Mouse (Mus musculus): ENCODE data around the gene Kcnk2. TPM values are rescaled to one million over a fixed set of nuclear protein-coding genes. Genes with fewer than 3 reads are reported as not detected.

Gene Kcnk2
- polyA plus RNA-seq, 1 experiment from 2014 or later = 3.7 TPM

GRCm38 (mm10) chr1:189409906-189410305, 7.8 kb upstream of the Kcnk2 start:
- Histone ChIP-seq H3K36me3 (ENCODE audit: control insufficient read depth, insufficient read depth, low read length) (no peaks in the 10 kb centered on the region), H3K27me3 (ENCODE audit: control insufficient read depth, insufficient read depth, low read length) (no peaks in the 10 kb centered on the region), H3K9me3 (ENCODE audit: control insufficient read depth, low read length) (no peaks in the 10 kb centered on the region), H3K4me1 (ENCODE audit: control insufficient read depth, insufficient read depth, low read length) (no peaks in the 10 kb centered on the region), H3K27ac (ENCODE audit: low read depth, low read length) (no peak overlapping the region), H3K9ac (ENCODE audit: low read length) (no peak overlapping the region), H3K4me2 (ENCODE audit: low read depth) (no peak overlapping the region), H3K4me3 (ENCODE audit: low read depth, low read length) (no peak overlapping the region)
- ATAC-seq (ENCODE audit: insufficient read depth, low FRiP score, low TSS enrichment) = no peak
- WGBS = 88% methylated on average over 6 of the region's 6 CpGs
- no peak for DNase-seq (ENCODE audit: low spot score)

DNA sequence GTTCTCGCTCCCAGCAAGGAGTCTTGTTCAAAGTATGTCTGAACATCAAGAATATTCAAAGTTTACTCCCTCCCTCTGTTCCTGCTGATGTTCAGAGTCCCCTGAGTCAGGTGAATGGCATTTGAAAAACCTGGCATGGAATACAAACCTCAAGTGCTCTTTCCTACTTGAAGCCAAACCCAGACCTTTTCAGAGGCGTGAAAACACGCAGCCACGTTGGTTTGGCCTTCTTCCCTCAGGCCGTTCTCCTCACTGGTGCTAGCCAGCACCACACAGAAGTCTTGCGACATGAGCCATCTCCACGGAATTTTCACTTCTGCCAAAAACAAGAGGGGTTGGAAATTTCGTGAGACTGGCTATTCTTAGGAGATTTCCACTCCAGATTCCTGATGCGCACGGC, 3.1 kb upstream of the Kcnk2 start:
- 81% methylated on average over 10 of the region's 10 CpGs for WGBS
- no peaks in the 10 kb centered on the region for H3K4me1 ChIP-seq (ENCODE audit: control insufficient read depth, insufficient read depth, low read length)
- H3K27me3 ChIP-seq (ENCODE audit: control insufficient read depth, insufficient read depth, low read length) = no peaks in the 10 kb centered on the region
- no peaks in the 10 kb centered on the region for H3K9me3 ChIP-seq (ENCODE audit: control insufficient read depth, low read length)
- DNase-seq (ENCODE audit: low spot score) (no peak), ATAC-seq (ENCODE audit: insufficient read depth, low FRiP score, low TSS enrichment) (no peak)
- no peak overlapping the region for H3K4me2 ChIP-seq (ENCODE audit: low read depth)
- no peak overlapping the region for H3K9ac ChIP-seq (ENCODE audit: low read length)
- no peak overlapping the region for H3K27ac ChIP-seq (ENCODE audit: low read depth, low read length)
- no peak overlapping the region for H3K4me3 ChIP-seq (ENCODE audit: low read depth, low read length)
- no peaks in the 10 kb centered on the region for H3K36me3 ChIP-seq (ENCODE audit: control insufficient read depth, insufficient read depth, low read length)

DNA sequence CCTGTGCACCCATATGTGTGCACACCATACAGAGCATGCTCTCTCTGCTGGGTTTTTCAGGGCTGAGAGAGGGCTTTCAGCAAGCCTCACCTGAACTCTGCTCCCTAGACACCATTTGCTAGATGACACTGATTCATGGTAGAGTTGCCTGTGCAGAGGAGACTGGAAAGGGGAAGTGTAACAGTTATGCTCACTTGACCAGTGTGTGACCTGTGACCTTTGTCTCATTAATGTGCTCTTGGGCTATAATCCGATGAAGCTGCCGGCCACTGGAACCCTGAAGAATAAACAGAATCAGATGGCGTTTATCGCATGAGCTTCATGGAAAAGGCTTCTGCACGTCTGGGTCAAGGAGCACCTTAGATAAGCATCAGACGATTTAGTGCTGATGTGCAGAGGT, 1.5 kb upstream of the Kcnk2 start:
- H3K4me1 ChIP-seq (ENCODE audit: control insufficient read depth, insufficient read depth, low read length) = no peaks in the 10 kb centered on the region
- no peaks in the 10 kb centered on the region for H3K9me3 ChIP-seq (ENCODE audit: control insufficient read depth, low read length)
- no peak overlapping the region for H3K4me2 ChIP-seq (ENCODE audit: low read depth)
- 52% methylated on average over 6 of the region's 6 CpGs for WGBS
- DNase-seq (ENCODE audit: low spot score) (no peak), ATAC-seq (ENCODE audit: insufficient read depth, low FRiP score, low TSS enrichment) (no peak)
- H3K9ac ChIP-seq (ENCODE audit: low read length) = no peak overlapping the region
- H3K36me3 ChIP-seq (ENCODE audit: control insufficient read depth, insufficient read depth, low read length) = no peaks in the 10 kb centered on the region
- no peak overlapping the region for H3K4me3 ChIP-seq (ENCODE audit: low read depth, low read length)
- H3K27me3 ChIP-seq (ENCODE audit: control insufficient read depth, insufficient read depth, low read length) = no peaks in the 10 kb centered on the region
- no peak overlapping the region for H3K27ac ChIP-seq (ENCODE audit: low read depth, low read length)

DNA sequence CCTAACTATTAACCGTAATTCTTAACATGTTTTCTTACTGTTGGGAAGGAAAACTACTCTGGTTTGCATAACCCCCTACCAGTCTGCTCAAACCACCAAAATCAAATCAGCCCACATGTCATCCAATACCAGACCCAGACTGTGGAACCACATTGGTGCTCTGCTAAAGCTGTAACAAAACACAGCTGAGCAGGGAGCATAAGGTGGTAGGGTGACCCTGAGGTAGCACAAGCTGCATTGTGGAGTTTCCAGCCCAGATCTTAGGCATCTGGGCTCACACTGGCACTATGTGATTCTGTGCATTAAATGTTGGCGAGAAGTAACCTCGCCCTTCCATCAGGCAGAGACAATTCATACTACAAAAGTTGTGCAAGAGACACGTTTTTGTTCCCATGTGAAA, 1.1 kb upstream of the Kcnk2 start:
- no peak overlapping the region for H3K4me2 ChIP-seq (ENCODE audit: low read depth)
- no peaks in the 10 kb centered on the region for H3K36me3 ChIP-seq (ENCODE audit: control insufficient read depth, insufficient read depth, low read length)
- no peak overlapping the region for H3K9ac ChIP-seq (ENCODE audit: low read length)
- no peak overlapping the region for H3K4me3 ChIP-seq (ENCODE audit: low read depth, low read length)
- no peak for ATAC-seq (ENCODE audit: insufficient read depth, low FRiP score, low TSS enrichment)
- no peak for DNase-seq (ENCODE audit: low spot score)
- H3K4me1 ChIP-seq (ENCODE audit: control insufficient read depth, insufficient read depth, low read length) = no peaks in the 10 kb centered on the region
- 65% methylated on average over 4 of the region's 4 CpGs for WGBS
- no peaks in the 10 kb centered on the region for H3K9me3 ChIP-seq (ENCODE audit: control insufficient read depth, low read length)
- no peaks in the 10 kb centered on the region for H3K27me3 ChIP-seq (ENCODE audit: control insufficient read depth, insufficient read depth, low read length)
- H3K27ac ChIP-seq (ENCODE audit: low read depth, low read length) = no peak overlapping the region

DNA sequence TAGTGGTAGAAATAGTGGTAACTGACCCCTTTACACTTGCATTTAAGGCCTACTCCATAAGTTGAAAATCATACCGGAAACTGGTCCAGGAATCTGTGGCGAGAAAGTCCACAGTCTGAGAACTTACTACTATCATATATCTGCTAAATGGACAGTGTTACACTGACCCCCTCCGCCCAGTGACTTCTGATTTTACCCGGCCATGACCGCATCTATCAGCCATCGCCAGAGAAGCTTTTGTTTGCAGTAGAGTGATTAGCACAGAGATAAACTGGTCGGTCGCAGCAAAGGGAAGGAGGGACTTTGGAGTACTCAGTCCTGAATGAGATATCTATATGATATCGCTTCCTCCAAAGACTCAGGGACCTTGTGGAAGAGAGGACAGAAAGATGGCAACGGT, 15.2 kb downstream of the Kcnk2 start:
- Histone ChIP-seq H3K9me3 (ENCODE audit: control insufficient read depth, low read length) (no peaks in the 10 kb centered on the region), H3K4me3 (ENCODE audit: low read depth, low read length) (no peak overlapping the region), H3K27ac (ENCODE audit: low read depth, low read length) (no peak overlapping the region), H3K4me1 (ENCODE audit: control insufficient read depth, insufficient read depth, low read length) (no peaks in the 10 kb centered on the region), H3K9ac (ENCODE audit: low read length) (no peak overlapping the region), H3K27me3 (ENCODE audit: control insufficient read depth, insufficient read depth, low read length) (no peaks in the 10 kb centered on the region), H3K36me3 (ENCODE audit: control insufficient read depth, insufficient read depth, low read length) (no peaks in the 10 kb centered on the region), H3K4me2 (ENCODE audit: low read depth) (no peak overlapping the region)
- WGBS = 91% methylated on average over 10 of the region's 10 CpGs
- ATAC-seq (ENCODE audit: insufficient read depth, low FRiP score, low TSS enrichment) (no peak), DNase-seq (ENCODE audit: low spot score) (no peak)

- H3K4me3 ChIP-seq (ENCODE audit: low read depth, low read length) = no peak overlapping the region
- no peak for ATAC-seq (ENCODE audit: insufficient read depth, low FRiP score, low TSS enrichment)
- H3K9ac ChIP-seq (ENCODE audit: low read length) = no peak overlapping the region
- H3K27me3 ChIP-seq (ENCODE audit: control insufficient read depth, insufficient read depth, low read length) = no peaks in the 10 kb centered on the region
- no peak overlapping the region for H3K27ac ChIP-seq (ENCODE audit: low read depth, low read length)
- no peaks in the 10 kb centered on the region for H3K36me3 ChIP-seq (ENCODE audit: control insufficient read depth, insufficient read depth, low read length)
- H3K4me1 ChIP-seq (ENCODE audit: control insufficient read depth, insufficient read depth, low read length) = no peaks in the 10 kb centered on the region
- WGBS = 90% methylated on average over 2 of the region's 2 CpGs
- DNase-seq (ENCODE audit: low spot score) = no peak
- no peak overlapping the region for H3K4me2 ChIP-seq (ENCODE audit: low read depth)
- no peaks in the 10 kb centered on the region for H3K9me3 ChIP-seq (ENCODE audit: control insufficient read depth, low read length)
Observed at GRCm38 (mm10) chr1:189386141-189386540, 15.9 kb downstream of the Kcnk2 start.

- 92% methylated on average over 4 of the region's 4 CpGs for WGBS
Observed at GRCm38 (mm10) chr1:189367722-189368121, 34.4 kb downstream of the Kcnk2 start.

GRCm38 (mm10) chr1:189364188-189364587, 37.9 kb downstream of the Kcnk2 start:
- H3K9me3 ChIP-seq (ENCODE audit: control insufficient read depth, low read length) = no peaks in the 10 kb centered on the region
- H3K27me3 ChIP-seq (ENCODE audit: control insufficient read depth, insufficient read depth, low read length) = no peaks in the 10 kb centered on the region
- H3K4me2 ChIP-seq (ENCODE audit: low read depth) = no peak overlapping the region
- H3K36me3 ChIP-seq (ENCODE audit: control insufficient read depth, insufficient read depth, low read length) = no peaks in the 10 kb centered on the region
- no peak overlapping the region for H3K9ac ChIP-seq (ENCODE audit: low read length)
- H3K4me1 ChIP-seq (ENCODE audit: control insufficient read depth, insufficient read depth, low read length) = no peaks in the 10 kb centered on the region
- DNase-seq (ENCODE audit: low spot score) = no peak
- 71% methylated on average over 5 of the region's 5 CpGs for WGBS
- no peak overlapping the region for H3K4me3 ChIP-seq (ENCODE audit: low read depth, low read length)
- no peak overlapping the region for H3K27ac ChIP-seq (ENCODE audit: low read depth, low read length)
- no peak for ATAC-seq (ENCODE audit: insufficient read depth, low FRiP score, low TSS enrichment)

More at GRCm38 (mm10) chr1:189367722-189368121, 34.4 kb downstream of the Kcnk2 start:
- Histone ChIP-seq H3K9ac (ENCODE audit: low read length) (no peak overlapping the region), H3K9me3 (ENCODE audit: control insufficient read depth, low read length) (no peaks in the 10 kb centered on the region), H3K27ac (ENCODE audit: low read depth, low read length) (no peak overlapping the region), H3K4me1 (ENCODE audit: control insufficient read depth, insufficient read depth, low read length) (no peaks in the 10 kb centered on the region), H3K4me2 (ENCODE audit: low read depth) (no peak overlapping the region), H3K36me3 (ENCODE audit: control insufficient read depth, insufficient read depth, low read length) (no peaks in the 10 kb centered on the region), H3K4me3 (ENCODE audit: low read depth, low read length) (no peak overlapping the region), H3K27me3 (ENCODE audit: control insufficient read depth, insufficient read depth, low read length) (no peaks in the 10 kb centered on the region)
- ATAC-seq (ENCODE audit: insufficient read depth, low FRiP score, low TSS enrichment) = no peak
- DNase-seq (ENCODE audit: low spot score) = no peak

GRCm38 (mm10) chr1:189362579-189362978, 39.5 kb downstream of the Kcnk2 start:
- Histone ChIP-seq H3K27me3 (ENCODE audit: control insufficient read depth, insufficient read depth, low read length) (no peaks in the 10 kb centered on the region), H3K27ac (ENCODE audit: low read depth, low read length) (no peak overlapping the region), H3K4me2 (ENCODE audit: low read depth) (no peak overlapping the region), H3K36me3 (ENCODE audit: control insufficient read depth, insufficient read depth, low read length) (no peaks in the 10 kb centered on the region), H3K4me1 (ENCODE audit: control insufficient read depth, insufficient read depth, low read length) (no peaks in the 10 kb centered on the region), H3K9ac (ENCODE audit: low read length) (no peak overlapping the region), H3K9me3 (ENCODE audit: control insufficient read depth, low read length) (no peaks in the 10 kb centered on the region), H3K4me3 (ENCODE audit: low read depth, low read length) (no peak overlapping the region)
- ATAC-seq (ENCODE audit: insufficient read depth, low FRiP score, low TSS enrichment) (no peak), DNase-seq (ENCODE audit: low spot score) (no peak)
- WGBS = 78% methylated on average over 6 of the region's 6 CpGs
